Mouse (Mus musculus) kidney, adult 11 months (tissue): ENCODE data around the gene Amotl2.

Source experiments
- DNase-seq: peaks from one replicate; pipeline ENCODE4 v3.0.0; 2022

Amotl2 gene

DNA sequence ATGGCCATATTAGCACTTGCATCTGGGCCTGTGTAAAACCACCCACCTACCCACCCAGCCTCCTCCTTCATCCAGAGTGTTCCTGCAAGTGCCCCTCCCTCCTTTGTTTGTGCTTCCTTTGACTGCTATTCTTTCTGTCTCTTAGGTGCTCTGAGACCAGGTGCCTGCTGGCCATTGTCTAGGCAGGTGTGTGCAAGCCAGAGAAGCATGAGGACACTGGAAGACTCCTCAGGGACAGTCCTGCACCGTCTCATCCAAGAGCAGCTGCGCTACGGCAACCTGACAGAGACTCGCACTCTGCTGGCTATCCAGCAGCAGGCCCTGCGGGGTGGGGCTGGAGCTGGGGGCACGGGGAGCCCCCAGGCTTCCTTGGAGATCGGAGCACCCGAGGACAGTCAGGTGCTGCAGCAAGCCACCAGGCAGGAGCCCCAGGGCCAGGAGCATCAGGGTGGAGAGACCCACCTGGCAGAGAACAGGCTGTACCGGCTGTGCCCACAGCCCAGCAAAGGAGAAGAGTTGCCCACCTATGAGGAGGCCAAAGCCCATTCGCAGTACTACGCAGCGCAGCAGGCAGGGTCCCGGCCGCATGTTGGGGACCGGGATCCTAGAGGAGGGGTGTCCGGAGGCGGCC, 3.6 kb downstream of the Amotl2 start:
- DNase-seq: peak; percentile 26

DNA sequence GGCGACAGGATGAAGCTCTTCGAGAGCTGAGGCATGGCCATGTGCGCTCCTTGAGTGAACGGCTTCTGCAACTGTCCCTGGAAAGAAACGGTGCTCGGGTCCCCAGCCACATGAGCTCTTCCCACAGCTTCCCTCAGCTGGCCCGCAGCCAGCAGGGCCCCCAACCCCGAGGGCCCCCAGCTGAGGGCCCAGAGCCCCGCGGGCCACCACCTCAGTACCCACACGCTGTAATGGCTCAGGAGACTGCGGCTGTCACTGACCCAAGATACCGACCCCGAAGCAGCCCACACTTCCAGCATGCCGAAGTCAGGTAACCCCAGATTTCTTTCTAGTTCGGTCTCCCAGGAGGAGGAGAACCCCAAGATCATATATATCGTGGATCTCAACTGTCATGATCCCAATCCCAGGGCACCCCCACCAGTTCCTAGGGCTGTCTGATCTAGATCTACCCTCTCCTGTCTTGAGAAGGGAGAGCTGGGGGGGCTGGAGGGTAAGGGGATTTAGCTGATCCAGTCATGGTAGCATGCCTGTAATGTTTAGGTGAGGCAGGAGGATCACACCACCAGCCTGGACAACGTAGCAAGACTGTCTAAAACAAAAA, 4.2 kb downstream of the Amotl2 start:
- no peak for DNase-seq

DNA sequence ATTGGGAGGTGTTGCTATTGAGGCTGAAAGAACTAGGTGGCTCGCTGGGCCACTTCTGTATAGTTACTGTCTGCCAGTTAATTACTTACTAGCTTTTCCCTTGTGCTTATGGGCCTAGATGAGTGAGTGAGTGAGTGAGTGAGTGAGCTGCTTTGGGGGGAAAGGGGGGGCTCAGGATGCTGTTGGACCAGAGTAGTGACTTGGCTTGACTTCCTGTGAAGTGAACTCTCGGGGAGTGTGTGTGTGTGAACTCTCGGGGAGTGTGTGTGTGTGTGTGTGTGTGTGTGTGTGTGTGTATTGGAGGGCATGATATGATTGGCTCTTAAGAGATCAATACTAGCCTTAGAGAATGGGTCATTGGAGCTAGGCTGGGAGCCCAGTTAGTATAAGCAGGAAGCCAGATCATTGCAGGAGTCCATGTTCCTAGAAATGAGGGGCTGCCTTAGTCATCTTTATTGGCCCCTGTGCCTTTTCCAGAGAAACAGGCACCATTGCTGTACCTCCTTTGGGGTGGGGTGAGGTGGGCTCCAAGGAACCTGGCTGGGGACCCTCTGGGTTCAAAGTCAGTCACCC, 5.0 kb downstream of the Amotl2 start:
- DNase-seq: no peak

DNA sequence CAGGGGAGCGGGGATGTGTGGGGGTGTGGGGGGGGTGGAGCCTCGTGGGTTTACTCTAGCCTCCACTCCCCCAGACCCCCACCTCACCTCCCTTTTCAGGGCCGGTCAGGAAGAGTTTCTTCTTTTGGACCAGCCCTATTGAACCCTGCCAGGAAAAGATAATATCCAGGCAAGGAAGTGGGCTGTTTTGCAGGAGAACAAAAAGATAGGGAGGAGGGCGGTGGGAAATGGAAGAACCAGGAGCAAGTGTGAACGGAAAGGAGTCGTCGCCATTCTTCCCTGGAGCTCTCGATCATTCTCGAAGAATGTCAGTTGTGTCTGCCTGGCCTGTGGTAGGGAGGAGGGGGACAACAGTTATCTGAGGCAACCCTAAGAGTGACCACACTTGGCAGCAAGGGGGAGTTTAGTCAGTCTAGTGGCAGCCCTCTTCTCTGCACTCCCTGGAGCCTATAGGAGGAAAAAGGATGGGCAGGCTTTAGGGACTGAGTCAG, 5.6 kb downstream of the Amotl2 start:
- DNase-seq: peak; percentile 55

DNA sequence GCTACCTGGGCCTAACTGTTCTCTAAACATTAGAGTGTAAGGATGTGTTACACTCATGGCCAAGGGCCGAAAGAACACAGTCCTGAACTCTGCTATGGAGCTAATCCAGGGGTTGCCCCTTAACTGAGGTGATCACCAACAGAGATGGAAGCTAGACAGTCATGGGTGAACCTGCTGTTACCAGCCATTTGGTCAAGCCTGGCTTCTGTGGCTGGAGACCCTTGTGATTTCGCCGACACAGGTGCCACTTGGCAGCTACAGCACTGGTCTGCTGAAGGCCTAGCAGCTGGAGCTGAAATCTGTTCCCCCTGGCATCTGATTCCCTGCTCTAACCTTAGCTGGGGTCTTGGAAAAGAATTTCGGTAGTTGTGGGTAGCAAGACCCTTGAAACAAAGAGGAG, 6.3 kb downstream of the Amotl2 start:
- DNase-seq: no peak

DNA sequence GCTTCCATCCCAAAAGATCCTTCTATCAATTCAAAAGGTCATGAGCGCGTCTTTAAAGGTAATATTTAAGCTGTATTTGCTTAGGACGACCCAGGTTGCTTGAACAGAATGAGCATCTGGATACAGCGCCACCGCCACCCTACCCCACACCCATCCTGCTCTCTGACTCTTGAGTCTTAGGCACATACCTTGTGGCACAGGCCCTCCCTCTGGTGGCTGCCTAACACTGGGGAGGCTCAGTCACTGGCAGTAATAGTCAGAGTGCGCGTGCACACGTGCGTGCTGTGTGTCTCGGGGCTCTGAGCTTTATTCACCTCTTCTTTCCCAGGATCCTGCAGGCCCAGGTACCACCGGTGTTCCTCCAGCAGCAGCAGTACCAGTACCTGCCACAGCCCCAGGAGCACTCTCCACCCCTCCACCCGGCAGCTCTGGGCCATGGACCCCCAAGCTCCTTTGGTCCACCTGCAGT, 6.8 kb downstream of the Amotl2 start:
- DNase-seq: peak; percentile 65

DNA sequence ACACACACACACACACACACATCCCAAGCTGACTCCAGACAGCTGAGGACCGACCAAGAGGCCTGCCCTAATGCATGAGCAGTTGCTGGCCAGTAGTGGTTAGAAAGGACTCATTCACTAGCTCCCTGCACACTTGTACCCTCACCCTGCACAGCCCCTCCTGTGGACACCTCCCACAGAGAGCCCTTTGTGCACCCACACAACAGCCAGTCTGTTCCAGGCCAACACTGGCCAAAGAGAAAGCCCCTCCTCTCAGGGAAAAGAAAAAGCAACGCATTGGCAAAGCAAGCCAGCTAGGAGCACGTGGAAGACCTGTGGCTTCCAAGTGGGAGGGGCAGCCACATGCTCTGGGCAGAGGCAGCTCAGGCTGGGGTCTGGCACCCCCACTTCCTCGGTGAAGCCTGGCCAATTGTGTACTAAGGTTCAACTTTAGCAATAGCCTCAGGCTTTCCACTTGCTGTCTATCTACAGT, 7.6 kb downstream of the Amotl2 start:
- peak; percentile 96 for DNase-seq

DNA sequence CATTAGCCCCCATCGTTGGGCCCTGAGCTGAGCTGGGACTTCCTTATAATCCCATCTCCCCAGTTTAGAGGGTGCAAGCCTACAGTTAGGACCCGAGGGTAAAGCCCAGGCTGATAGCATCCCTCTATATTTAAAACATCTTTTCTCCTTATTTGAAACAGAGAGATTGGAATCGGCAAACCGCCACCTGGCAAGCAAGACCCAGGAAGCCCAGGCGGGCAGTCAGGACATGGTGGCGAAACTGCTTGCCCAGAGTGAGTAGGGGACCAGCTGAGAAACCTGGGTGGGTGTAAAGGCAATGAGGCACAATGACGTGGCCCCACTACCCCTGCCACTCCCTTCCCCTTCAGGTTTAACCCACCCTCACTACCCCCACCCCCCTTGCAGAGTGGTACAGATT, 8.5 kb downstream of the Amotl2 start:
- DNase-seq: peak; percentile 33

DNA sequence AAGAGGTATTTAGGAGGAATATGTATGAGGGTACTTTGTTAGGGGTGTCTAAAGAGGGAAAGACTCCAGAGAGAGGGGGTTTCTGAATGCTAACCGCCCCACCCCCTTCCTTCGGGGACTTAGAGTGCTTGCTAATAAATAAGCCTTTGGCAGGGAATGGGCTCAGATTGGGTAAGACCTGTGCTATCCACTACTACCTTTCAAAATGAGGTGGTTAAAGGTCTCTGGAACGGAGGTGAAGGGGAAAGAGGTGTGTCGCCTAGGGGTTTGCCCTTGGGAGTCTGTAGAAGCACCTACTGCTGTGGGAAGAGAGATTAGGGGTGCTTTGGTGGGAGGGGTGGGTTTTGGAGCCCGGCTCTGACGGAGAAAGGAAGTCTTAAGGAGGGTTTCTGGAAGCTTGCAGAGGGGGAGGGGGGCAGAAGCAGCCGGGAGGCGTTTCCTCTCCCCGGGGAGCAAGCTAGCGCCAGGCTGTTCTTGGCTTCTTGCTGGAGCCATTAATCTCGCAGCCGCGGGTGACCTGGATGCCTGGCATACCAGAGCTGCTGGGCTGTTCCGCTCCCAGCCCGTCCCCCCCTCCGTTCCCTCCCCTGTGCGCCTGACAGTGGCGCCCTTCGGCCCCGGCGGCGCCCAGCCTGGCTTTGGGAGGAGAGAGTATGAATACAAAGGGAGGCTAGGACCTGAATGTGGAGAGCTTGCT, 9.6 kb downstream of the Amotl2 start:
- DNase-seq: peak; percentile 96

DNA sequence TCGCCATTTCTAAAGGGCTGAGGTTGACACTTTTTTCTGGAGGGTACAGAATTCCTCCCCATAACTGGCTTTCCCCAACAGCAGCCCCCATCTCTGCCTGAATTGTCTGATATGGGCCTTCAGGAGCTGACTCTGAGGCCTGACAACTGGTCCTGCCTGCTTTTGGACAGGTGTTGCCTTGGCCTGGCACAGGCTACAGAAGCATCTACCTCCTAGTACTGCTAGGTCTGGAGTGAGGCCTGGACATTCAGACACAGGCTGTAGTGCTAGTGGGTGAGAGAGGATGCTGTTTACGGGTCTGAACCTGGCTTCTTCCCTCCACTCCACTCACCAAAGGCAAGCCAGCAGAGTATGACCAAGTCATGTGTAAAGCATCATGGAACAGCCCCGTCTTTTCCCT, 10.3 kb downstream of the Amotl2 start:
- peak; percentile 44 for DNase-seq

DNA sequence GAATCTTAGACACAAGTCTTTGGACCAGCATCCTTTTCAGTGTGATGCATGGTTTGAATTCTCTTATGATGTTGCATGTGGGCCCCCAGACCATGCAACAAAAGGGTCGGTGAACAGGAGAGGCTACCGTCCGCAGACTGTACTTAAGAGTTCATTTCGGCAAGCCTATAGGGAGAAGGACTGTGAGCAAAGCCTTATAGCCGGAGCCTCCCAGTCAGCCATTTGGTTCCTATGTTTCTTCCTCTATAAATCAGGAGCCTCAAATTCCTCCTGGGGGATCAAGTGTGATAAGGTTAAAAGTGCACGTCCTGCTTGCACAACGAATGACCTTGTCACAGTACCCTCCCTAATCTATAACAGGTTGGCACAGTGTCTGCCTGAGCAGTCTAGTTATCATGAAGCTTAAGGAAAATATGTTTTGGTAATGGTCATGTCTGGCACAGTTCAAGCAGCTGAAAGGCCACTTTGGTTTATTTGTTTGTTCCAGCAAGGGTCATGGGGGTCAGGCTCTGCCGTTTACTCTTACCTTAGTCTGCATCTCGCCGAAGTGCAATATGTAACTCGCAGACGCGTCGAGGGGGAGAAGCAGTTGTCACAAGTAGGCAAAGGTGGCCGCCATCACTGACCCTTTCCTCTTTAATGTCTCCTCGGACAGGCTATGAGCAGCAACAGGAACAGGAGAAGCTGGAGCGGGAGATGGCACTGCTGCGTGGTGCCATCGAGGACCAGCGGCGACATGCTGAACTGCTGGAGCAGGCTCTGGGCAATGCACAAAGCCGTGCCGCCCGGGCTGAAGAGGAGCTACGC, 11.4 kb downstream of the Amotl2 start:
- DNase-seq: peak; percentile 35

DNA sequence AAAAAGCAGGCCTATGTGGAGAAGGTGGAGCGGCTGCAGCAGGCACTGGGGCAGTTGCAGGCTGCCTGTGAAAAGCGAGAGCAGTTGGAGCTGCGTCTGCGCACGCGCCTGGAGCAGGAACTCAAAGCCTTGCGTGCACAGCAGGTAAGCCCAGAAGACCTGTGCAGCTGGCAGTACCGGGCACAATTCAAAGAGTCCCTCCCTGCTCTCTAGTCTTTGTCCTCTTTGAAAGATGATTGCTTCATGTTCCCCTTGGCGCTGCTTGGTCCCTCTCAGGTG, 11.9 kb downstream of the Amotl2 start:
- DNase-seq: no peak

DNA sequence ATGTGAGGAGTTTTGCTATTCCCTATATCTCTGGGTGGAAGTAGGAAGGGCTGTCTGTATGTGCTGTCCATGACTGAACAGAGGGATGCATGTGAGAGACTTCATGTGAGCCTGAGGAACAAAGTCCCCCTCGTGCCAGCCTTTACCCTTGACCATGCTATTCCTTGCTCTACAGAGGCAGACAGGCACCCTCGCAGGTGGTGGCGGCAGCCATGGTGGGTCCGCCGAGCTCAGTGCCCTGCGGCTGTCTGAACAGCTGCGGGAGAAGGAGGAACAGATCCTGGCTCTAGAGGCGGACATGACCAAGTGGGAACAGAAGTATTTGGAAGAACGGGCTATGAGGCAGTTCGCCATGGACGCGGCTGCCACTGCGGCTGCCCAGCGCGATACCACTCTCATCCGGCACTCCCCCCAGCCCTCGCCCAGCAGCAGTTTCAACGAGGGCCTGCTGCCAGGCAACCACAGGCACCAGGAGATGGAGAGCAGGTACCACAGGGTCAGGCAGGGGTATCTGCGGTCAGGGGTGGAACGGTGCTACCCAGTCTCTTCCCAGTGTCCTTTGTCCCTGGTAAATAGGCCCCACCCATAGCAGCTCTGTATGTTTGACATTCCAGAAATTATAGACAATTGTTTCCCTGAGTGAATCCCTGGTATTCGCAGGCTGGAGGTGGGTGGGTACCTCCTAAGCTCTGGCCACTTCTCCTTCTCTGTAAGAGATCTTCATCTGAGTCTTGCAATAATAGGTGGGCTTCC, 12.8 kb downstream of the Amotl2 start:
- DNase-seq: peak; percentile 34

DNA sequence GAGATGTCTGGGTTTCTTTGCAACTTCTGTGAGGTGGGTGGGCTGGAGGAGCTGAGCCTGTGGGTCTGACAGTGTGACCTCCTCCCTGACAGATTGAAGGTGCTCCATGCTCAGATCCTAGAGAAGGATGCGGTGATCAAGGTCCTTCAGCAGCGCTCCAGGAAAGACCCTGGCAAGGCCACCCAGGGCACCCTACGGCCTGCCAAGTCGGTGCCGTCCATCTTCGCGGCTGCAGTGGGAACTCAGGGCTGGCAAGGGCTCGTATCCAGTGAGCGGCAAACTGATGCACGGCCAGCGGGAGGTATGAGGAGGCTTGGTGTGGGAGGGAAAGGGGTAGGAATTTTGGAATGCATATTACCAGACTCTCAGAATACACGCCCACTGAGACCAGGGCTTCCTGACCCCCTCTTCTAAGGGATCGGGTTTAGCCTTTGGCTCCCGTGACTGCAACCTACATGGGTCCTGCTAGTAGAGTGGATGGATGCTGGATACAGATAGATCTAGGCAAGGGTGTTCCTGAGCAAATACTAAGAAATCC, 13.5 kb downstream of the Amotl2 start:
- peak; percentile 17 for DNase-seq

DNA sequence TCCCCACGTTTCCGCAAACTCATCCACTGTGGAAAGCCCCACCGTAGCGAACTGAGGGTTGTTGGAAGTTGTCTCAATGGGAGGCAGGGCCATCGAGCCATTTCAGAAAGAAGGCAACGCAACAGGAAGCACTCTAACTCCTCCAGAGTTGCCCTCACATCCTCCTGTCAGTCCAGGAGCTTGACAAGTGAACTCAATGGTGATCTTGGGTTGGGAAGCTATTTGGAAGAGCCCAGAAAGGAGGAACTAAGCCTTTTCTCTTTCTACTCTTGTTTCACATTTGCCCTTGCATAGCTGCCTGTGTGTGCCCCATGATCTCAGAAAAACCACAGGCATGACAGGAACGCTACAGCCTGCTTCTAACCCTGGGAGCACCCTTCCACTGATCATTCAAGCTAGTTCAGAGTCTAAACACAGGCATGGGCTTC, 14.6 kb downstream of the Amotl2 start:
- peak; percentile 58 for DNase-seq

DNA sequence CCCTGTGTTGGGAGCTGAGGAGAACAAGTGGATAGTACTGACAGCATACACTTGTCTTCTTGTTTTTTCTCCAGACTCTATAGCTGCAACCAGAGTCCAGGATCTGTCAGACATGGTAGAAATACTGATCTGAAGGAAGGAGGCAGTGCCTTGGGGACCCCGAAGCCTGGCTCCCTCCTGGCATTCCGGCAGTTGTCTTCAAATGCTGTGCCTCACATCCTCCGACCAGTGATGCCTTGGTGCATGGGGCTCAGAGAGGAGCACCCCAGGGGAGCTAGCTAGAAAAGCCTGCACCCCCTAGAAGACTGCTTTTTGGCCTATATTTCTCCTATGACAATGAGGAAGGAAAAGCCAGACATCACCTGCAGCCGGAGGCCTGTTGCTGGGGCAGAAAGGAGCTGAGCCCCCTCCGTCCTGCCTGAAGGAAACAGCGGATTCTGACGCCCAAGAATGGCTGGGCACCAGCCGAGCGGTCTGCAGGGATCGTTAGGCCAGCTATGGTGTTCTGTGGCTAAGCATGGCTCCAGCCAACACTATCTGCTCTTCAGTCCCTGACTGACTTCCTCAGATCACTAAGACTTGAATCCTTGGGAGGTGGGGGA, 15.2 kb downstream of the Amotl2 start:
- no peak for DNase-seq

DNA sequence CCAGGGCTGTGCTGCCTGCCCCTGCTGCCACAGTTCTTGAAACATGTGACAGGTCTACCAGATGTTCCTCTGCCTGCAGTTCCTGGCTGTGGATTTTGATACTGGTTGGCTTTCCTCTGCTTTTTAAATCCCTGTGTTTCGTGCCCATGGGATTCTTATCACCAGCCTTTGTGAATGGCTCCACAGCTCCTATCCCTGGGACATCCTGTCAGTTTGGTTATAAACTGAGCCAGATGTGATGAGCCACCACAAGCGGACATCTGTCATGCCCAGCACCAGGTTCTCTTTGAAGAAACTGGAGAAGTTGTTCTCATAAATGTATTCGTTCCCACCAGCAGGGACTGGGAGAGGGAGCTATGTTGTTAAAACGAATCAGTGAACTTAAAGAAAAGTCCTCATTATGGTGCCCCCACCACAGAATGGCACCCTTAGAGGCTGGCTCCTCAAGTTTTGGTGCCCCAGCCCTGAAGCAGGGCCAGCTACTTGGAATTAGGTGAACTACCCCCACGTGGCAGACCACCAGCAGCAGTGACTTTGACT, 15.9 kb downstream of the Amotl2 start:
- no peak for DNase-seq

DNA sequence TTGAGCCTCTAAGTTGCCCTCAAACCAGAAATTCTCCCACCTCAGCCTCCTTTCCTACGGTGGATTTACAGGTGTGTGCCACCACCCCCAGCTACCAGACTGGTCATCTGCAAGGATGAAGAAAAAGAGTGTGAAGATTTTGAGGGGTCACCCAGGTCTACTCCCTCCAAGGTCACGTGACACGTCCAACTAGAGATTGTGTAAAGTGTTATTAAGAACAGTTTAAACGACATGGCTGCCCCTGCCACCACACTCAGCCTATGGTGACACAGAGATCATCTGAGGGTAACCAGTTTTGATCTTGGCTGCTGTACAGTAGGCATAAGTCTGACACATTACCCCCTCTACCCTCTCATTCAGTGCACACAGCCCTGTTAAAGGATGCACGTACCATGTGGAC, 17.0 kb downstream of the Amotl2 start:
- DNase-seq: no peak

DNA sequence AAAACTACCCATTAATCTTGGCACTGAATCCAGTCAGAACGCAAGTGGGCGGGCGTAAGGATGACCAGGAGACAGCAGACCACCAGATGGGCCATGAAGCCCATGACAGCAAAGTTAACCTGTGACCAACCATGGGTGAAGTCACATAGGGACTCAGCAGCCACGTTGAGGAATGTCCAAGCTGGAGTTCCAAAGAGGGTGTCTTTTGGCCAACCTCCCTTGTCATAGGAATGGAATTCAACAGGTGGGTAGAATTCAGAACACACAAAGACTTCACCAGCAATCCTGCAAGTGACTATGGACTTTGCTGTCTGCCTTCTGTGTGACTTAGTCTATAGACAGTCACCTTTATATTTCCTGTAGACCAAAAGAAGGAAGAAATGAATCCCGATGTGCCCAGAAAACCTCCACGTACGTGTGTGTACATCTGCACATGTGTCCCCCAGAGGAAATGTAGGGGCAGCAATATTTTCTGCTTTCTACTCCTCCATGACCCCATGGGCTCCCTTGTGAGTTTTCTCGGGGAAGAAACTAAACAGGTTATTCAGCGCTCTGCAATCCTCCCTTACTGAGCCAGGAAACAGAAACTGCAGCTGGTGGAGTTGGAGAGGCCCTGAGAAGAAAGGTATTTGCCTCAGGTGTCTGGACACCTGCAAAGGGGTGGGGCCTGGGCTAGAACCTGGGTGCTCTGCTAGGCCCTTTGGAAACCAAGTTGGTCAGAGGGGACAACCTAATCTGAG, 17.7 kb downstream of the Amotl2 start:
- peak; percentile 44 for DNase-seq

DNA sequence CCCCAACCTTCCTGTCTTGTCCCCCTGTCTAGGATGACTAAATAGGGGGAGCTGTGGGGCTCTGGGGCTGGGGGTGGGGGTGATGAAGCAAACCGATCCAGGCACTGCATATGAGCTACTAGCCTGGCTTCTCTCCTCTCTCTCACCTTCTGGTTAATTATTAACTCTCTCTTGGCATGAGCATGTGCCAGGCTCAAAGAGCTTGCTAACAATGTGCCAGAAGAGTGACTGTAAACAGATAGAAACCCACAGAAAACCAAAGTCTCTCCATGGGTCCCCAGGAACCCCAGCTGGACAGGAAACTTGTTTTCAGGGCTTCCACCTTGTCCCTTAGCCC, 18.2 kb downstream of the Amotl2 start:
- DNase-seq: peak; percentile 88

DNA sequence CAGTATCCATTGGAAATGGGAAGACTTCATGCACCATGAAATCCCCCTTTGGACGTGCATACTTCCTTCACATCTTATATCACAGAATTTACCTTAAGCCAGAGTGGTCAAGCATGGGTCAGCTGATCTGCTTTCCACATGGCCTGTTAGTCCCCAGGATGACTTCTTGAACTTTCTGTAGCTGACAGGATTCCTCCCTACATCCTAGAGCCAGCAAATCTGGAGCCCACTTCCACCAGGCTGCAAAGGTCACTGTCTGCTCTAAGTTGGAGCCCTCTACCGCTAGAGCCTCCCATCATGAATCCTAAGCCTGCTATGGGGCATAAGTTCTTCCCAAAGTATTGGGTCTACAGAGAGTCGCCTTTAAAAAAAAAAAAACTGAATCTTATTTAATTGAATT, 18.8 kb downstream of the Amotl2 start:
- no peak for DNase-seq
